In genomic region chr15:12674026-12674425, GRCm38 (mm10) we compare ENCODE assay signal across 24 mouse cellular contexts.
A peak's percentile ranks its signal among the peaks of the same experiment; 100 is the strongest.
DNase-seq lines count a peak whose midpoint lies in the region; ATAC-seq and TF ChIP-seq lines count a peak whose summit lies in the region.
"Had no signal": no experiment of that assay in that cellular context is flagged by ENCODE, and none has a peak within 500 bp of the region (broad histone marks: within the 10 kb centered on the region; RNA-seq: fewer than 3 reads in every experiment).

No protein-coding gene starts in this region.

- H3K4me1 ChIP-seq in kidney, adult 2 months (ENCODE audit: control insufficient read depth, insufficient read depth, low read length): peaks cover 3% of the 10 kb centered on the region; the same call in 1 of the 2 replicates
- H3K4me1 ChIP-seq in kidney, postnatal 0 days (replicated peaks; ENCODE audit: insufficient read depth, low read length): no peaks in the 10 kb centered on the region
- peaks cover 21% of the 10 kb centered on the region for H3K4me1 ChIP-seq in olfactory bulb, adult 2 months (ENCODE audit: control insufficient read depth, insufficient read depth, low read length)
- no peaks in the 10 kb centered on the region for H3K4me1 ChIP-seq in forebrain, embryonic 13.5 days
- H3K4me1 ChIP-seq: forebrain, embryonic 10.5 days; forebrain, embryonic 15.5 days; hindbrain, embryonic 10.5 days had no signal

- ATAC-seq in kidney, postnatal 0 days (replicated peaks; ENCODE audit: low FRiP score, low read depth): peak; percentile 46
- no peak for ATAC-seq in forebrain, embryonic 13.5 days
- ATAC-seq: CD4-positive, CD25-positive, alpha-beta regulatory T cell, adult 4 months; forebrain, embryonic 15.5 days had no signal

- no peak overlapping the region for H3K4me2 ChIP-seq in kidney, postnatal 0 days (ENCODE audit: low read length)
- H3K4me2 ChIP-seq in forebrain, embryonic 13.5 days: no peak overlapping the region
- H3K4me2 ChIP-seq: forebrain, embryonic 15.5 days; heart, embryonic 12.5 days; heart, embryonic 15.5 days; hindbrain, embryonic 13.5 days had no signal

- TF ChIP-seq CTCF in kidney, adult 2 months (conservative IDR thresholded peaks at IDR 0.05; ENCODE audit: insufficient read depth, insufficient read length, low read depth, low read length): no peak
- TF ChIP-seq CTCF in kidney, postnatal 0 days (IDR thresholded peaks at IDR 0.05; ENCODE audit: low read depth): no peak
- TF ChIP-seq CTCF in olfactory bulb, adult 2 months (IDR thresholded peaks at IDR 0.05; ENCODE audit: insufficient read depth, low read depth, low read length): no peak

- H3K9me3 ChIP-seq in kidney, postnatal 0 days (replicated peaks; ENCODE audit: low read length): no peaks in the 10 kb centered on the region
- no peaks in the 10 kb centered on the region for H3K9me3 ChIP-seq in forebrain, embryonic 13.5 days (replicated peaks)
- H3K9me3 ChIP-seq: forebrain, embryonic 15.5 days; heart, embryonic 15.5 days; hindbrain, embryonic 10.5 days; hindbrain, embryonic 13.5 days had no signal

- peak; percentile 79 for DNase-seq in kidney, adult 2 months
- no peak for DNase-seq in kidney, postnatal 4 days
- DNase-seq in kidney, postnatal 0 days (ENCODE audit: low spot score): no peak
- DNase-seq in kidney, postnatal 14 days: peak; percentile 47
- no peak for DNase-seq in adrenal gland, postnatal 25 days
- no peak for DNase-seq in thymus, postnatal 25 days
- DNase-seq: adrenal gland, adult 2 months; adrenal gland, postnatal 36 days; cerebellum, adult 18-20 months; cerebellum, adult 9-10 months; cerebellum, postnatal 14 days; gastrocnemius, postnatal 25 days; heart, adult 18-20 months; heart, postnatal 10 days; heart, postnatal 36 days had no signal

- no peaks in the 10 kb centered on the region for H3K36me3 ChIP-seq in kidney, adult 2 months (ENCODE audit: control insufficient read depth, insufficient read depth, low read length)
- no peaks in the 10 kb centered on the region for H3K36me3 ChIP-seq in kidney, postnatal 0 days (ENCODE audit: insufficient read depth, low read length)
- no peaks in the 10 kb centered on the region for H3K36me3 ChIP-seq in forebrain, embryonic 13.5 days (ENCODE audit: poor library complexity, severe bottlenecking)
- H3K36me3 ChIP-seq: forebrain, embryonic 10.5 days; forebrain, embryonic 15.5 days; heart, embryonic 15.5 days; hindbrain, embryonic 10.5 days; hindbrain, embryonic 13.5 days had no signal

- WGBS in kidney, adult 2 months: 62% methylated on average over 5 of the region's 5 CpGs
- whole genome bisulfite sequencing in kidney, postnatal 0 days: 79% methylated on average over 5 of the region's 5 CpGs
- WGBS in olfactory bulb, adult 2 months: 48% methylated on average over 5 of the region's 5 CpGs
- WGBS in forebrain, embryonic 13.5 days: 87% methylated on average over 5 of the region's 5 CpGs

- no peak overlapping the region for H3K9ac ChIP-seq in kidney, postnatal 0 days (ENCODE audit: low read depth, low read length)
- H3K9ac ChIP-seq in forebrain, embryonic 13.5 days: no peak overlapping the region
- H3K9ac ChIP-seq: forebrain, embryonic 15.5 days; heart, embryonic 12.5 days; heart, embryonic 15.5 days; hindbrain, embryonic 13.5 days had no signal

- peak overlapping the region; percentile 59 for H3K4me3 ChIP-seq in kidney, adult 2 months (ENCODE audit: insufficient read depth, low read depth, low read length)
- H3K4me3 ChIP-seq in kidney, postnatal 0 days (replicated peaks; ENCODE audit: low read depth, low read length): no peak overlapping the region
- H3K4me3 ChIP-seq in olfactory bulb, adult 2 months (ENCODE audit: insufficient read depth, low read depth, low read length): no peak overlapping the region
- no peak overlapping the region for H3K4me3 ChIP-seq in forebrain, embryonic 13.5 days
- H3K4me3 ChIP-seq: forebrain, embryonic 10.5 days; forebrain, embryonic 15.5 days; heart, embryonic 12.5 days; heart, embryonic 15.5 days; hindbrain, embryonic 10.5 days; hindbrain, embryonic 13.5 days had no signal

- no peak for TF ChIP-seq POLR2A in kidney, adult 2 months (IDR thresholded peaks at IDR 0.05; ENCODE audit: low read depth, low read length)
- TF ChIP-seq POLR2A in olfactory bulb, adult 2 months (IDR thresholded peaks at IDR 0.05; ENCODE audit: insufficient read depth, low read depth, low read length): no peak

- H3K27ac ChIP-seq in kidney, adult 2 months (ENCODE audit: insufficient read depth, low read depth, low read length): peak overlapping the region; percentile 98
- no peak overlapping the region for H3K27ac ChIP-seq in kidney, postnatal 0 days
- H3K27ac ChIP-seq in olfactory bulb, adult 2 months (ENCODE audit: insufficient read depth, low read depth, low read length): peak overlapping the region; percentile 78; the same call in 1 of the 2 replicates
- no peak overlapping the region for H3K27ac ChIP-seq in forebrain, embryonic 13.5 days
- H3K27ac ChIP-seq: forebrain, embryonic 10.5 days; forebrain, embryonic 15.5 days; heart, embryonic 15.5 days; hindbrain, embryonic 10.5 days; hindbrain, embryonic 13.5 days had no signal

- H3K27me3 ChIP-seq in kidney, adult 2 months (replicated peaks; ENCODE audit: control insufficient read depth, insufficient read depth, low read length): no peaks in the 10 kb centered on the region
- no peaks in the 10 kb centered on the region for H3K27me3 ChIP-seq in kidney, postnatal 0 days (ENCODE audit: insufficient read depth, low read length)
- no peaks in the 10 kb centered on the region for H3K27me3 ChIP-seq in forebrain, embryonic 13.5 days
- H3K27me3 ChIP-seq: forebrain, embryonic 15.5 days; heart, embryonic 12.5 days; heart, embryonic 15.5 days; hindbrain, embryonic 13.5 days had no signal

Comparison
In these comparisons a context has a peak if more than half of its experiments do, and no peak if none do; other contexts are left out.
1. DNase-seq: peak in kidney, adult 2 months (single experiment) and kidney, postnatal 14 days (single experiment); none in kidney, postnatal 4 days (0 of 2), kidney, postnatal 0 days (single experiment), adrenal gland, postnatal 25 days (single experiment) and thymus, postnatal 25 days (single experiment).
2. H3K27ac ChIP-seq: peak in kidney, adult 2 months (single experiment) and olfactory bulb, adult 2 months (single experiment); none in kidney, postnatal 0 days (single experiment) and forebrain, embryonic 13.5 days (single experiment).